Mouse (Mus musculus) intestine, postnatal 0 days (tissue): ENCODE results near the gene Hint2. TPM values are rescaled to one million over a fixed set of nuclear protein-coding genes. Genes with fewer than 3 reads are reported as not detected.
A peak's percentile ranks its signal among the peaks of the same experiment; 100 is the strongest.

Source experiments
- ATAC-seq: fragments of 200-750 bp; cut with Nextera tagmentation; 2 replicates; pipeline ENCODE4 v1.8.0; 2017; ENCODE audit warnings: mild to moderate bottlenecking, moderate TSS enrichment, moderate library complexity
- H3K27ac ChIP-seq: fragments of 300-500 bp; sonication (generic); 2 replicates; pipeline ENCODE4 v1.5.1; 2014; ENCODE audit warnings: mild to moderate bottlenecking, low read depth, low read length, moderate library complexity
- H3K27me3 ChIP-seq: fragments of 300-500 bp; sonication (generic); replicated peaks from 2 replicates; pipeline ENCODE4 v1.6.1; 2014; ENCODE audit warnings: low read length, mixed read lengths; ENCODE audit not compliant: control insufficient read depth, insufficient read depth
- H3K36me3 ChIP-seq: fragments of 300-500 bp; sonication (generic); 2 replicates; pipeline ENCODE4 v1.6.1; 2014; ENCODE audit warnings: mild to moderate bottlenecking, moderate library complexity; ENCODE audit not compliant: control insufficient read depth, insufficient read depth
- H3K4me1 ChIP-seq: fragments of 300-500 bp; sonication (generic); replicated peaks from 2 replicates; pipeline ENCODE4 v1.6.1; 2014; ENCODE audit warnings: antibody characterized with exemption, low read length, mixed read lengths; ENCODE audit not compliant: control insufficient read depth, insufficient read depth
- H3K4me2 ChIP-seq: fragments of 300-500 bp; sonication (generic); replicated peaks from 2 replicates; pipeline ENCODE4 v1.6.1; 2014; ENCODE audit warnings: low read depth, mild to moderate bottlenecking, moderate library complexity
- H3K4me3 ChIP-seq: fragments of 300-500 bp; sonication (generic); 2 replicates; pipeline ENCODE4 v1.5.1; 2014; ENCODE audit warnings: low read depth, low read length
- H3K9ac ChIP-seq: fragments of 300-500 bp; sonication (generic); 2 replicates; pipeline ENCODE4 v1.6.1; 2014; ENCODE audit warnings: mild to moderate bottlenecking, low read depth, low read length
- H3K9me3 ChIP-seq: fragments of 300-500 bp; sonication (generic); 2 replicates; pipeline ENCODE4 v1.6.1; 2016; ENCODE audit warnings: mixed run types; ENCODE audit not compliant: control insufficient read depth
- CTCF ChIP-seq: sonication (generic); IDR thresholded peaks from 2 replicates; pipeline ENCODE4 v1.5.1; 2016; ENCODE audit warnings: low read depth, mild to moderate bottlenecking, control low read depth, antibody characterized with exemption, moderate library complexity
- WGBS: fragments of 180-500 bp; shearing (Covaris S2); extraction: QIAGEN DNeasy Blood & Tissue Kit; methylation state at CpG from one replicate; pipeline ENCODE4 v1.1.7; 2014; 5-methylcytosine and 5-hydroxymethylcytosine counted together
- polyA plus RNA-seq: library from polyadenylated mRNA; unstranded; fragments of >200 nt; fragmentation: Nextera tagmentation; extraction: Ambion mirVana; gene quantifications from 2 replicates; pipeline ENCODE4 v1.2.1, GENCODE M21; 2015

The Hint2 gene
- polyA plus RNA-seq, 1 experiment from 2014 or later = 270 TPM

GRCm38 (mm10) chr4:43678541-43678940, 22.3 kb upstream of the Hint2 start:
- no peaks in the 10 kb centered on the region for H3K27me3 ChIP-seq
- no peaks in the 10 kb centered on the region for H3K4me1 ChIP-seq
- WGBS = 91% methylated on average over 6 of the region's 6 CpGs
- ATAC-seq = no peak
- no peaks in the 10 kb centered on the region for H3K36me3 ChIP-seq
- no peak overlapping the region for H3K9ac ChIP-seq
- H3K9me3 ChIP-seq = no peaks in the 10 kb centered on the region
- no peak for TF ChIP-seq CTCF
- no peak overlapping the region for H3K4me3 ChIP-seq
- H3K4me2 ChIP-seq = no peak overlapping the region
- H3K27ac ChIP-seq = no peak overlapping the region

DNA sequence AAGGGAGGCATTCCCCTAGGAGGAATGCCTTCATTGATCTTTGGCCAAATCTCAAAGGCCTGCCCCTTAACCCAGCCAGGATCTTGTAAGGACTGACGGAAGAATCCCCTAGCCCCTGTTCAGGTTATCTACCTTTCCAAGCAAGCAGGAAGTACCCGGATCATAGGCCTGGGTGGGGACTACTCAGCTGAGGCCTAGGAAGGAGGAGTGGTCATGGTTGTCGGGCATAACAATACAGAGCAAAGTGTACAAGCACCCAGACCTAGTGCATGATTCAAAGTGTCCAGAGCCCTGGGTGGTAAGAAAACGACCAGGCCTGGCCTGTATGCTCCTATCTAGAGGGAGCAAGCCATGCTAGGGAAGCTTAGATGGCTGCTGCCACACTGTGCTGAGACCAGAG, 19.3 kb upstream of the Hint2 start:
- Histone ChIP-seq H3K4me3 (no peak overlapping the region), H3K27me3 (no peaks in the 10 kb centered on the region), H3K4me2 (no peak overlapping the region), H3K4me1 (no peaks in the 10 kb centered on the region), H3K36me3 (no peaks in the 10 kb centered on the region), H3K9me3 (no peaks in the 10 kb centered on the region), H3K27ac (no peak overlapping the region), H3K9ac (no peak overlapping the region)
- no peak for ATAC-seq
- no peak for TF ChIP-seq CTCF
- 35% methylated on average over 4 of the region's 4 CpGs for WGBS

GRCm38 (mm10) chr4:43674974-43675373, 18.7 kb upstream of the Hint2 start:
- Histone ChIP-seq H3K4me2 (no peak overlapping the region), H3K9ac (no peak overlapping the region), H3K4me1 (no peaks in the 10 kb centered on the region), H3K36me3 (no peaks in the 10 kb centered on the region), H3K9me3 (no peaks in the 10 kb centered on the region), H3K27me3 (no peaks in the 10 kb centered on the region), H3K4me3 (no peak overlapping the region), H3K27ac (no peak overlapping the region)
- ATAC-seq = peak; percentile 29; the same call in 1 of the 2 replicates
- no peak for TF ChIP-seq CTCF
- WGBS = 41% methylated on average over 5 of the region's 5 CpGs

DNA sequence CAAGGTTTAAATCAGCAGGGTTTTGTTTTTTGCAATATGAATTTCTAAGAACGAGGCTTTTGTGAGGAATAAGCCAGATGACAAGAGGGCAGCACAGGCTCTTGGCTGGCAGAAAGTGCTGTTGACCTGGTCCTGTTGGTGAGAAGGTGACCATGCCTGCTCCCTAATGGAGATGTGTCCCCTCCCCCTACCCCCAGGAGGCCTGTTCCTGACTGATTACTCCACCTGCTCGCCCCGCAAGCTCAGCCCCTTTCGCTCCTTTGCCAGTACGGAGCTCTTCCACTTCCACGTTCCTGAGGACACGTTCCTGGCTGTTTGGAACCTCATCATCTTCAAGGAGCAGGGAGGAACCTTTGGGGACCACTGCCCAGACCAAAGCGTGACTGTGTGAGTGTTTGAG, 17.4 kb upstream of the Hint2 start:
- 84% methylated on average over 8 of the region's 8 CpGs for WGBS
- H3K9me3 ChIP-seq = no peaks in the 10 kb centered on the region
- no peak overlapping the region for H3K4me2 ChIP-seq
- TF ChIP-seq CTCF = no peak
- no peak overlapping the region for H3K27ac ChIP-seq
- H3K4me3 ChIP-seq = no peak overlapping the region
- no peaks in the 10 kb centered on the region for H3K36me3 ChIP-seq
- no peak for ATAC-seq
- H3K4me1 ChIP-seq = peaks cover 1% of the 10 kb centered on the region; the same call in 1 of the 2 replicates
- no peak overlapping the region for H3K9ac ChIP-seq
- no peaks in the 10 kb centered on the region for H3K27me3 ChIP-seq

- 14% methylated on average over 2 of the region's 2 CpGs for WGBS
Observed at GRCm38 (mm10) chr4:43672070-43672469, 15.8 kb upstream of the Hint2 start.

GRCm38 (mm10) chr4:43669428-43669794, 13.1 kb upstream of the Hint2 start:
- H3K4me2 ChIP-seq = peak overlapping the region; percentile 94
- H3K9ac ChIP-seq = peak overlapping the region; percentile 67
- no peaks in the 10 kb centered on the region for H3K9me3 ChIP-seq
- TF ChIP-seq CTCF = no peak
- no peaks in the 10 kb centered on the region for H3K36me3 ChIP-seq
- H3K4me3 ChIP-seq = peak overlapping the region; percentile 72
- peaks cover 5% of the 10 kb centered on the region; the same call in 1 of the 2 replicates for H3K4me1 ChIP-seq
- ATAC-seq = peak; percentile 62
- H3K27me3 ChIP-seq = peaks cover 7% of the 10 kb centered on the region; the same call in 1 of the 2 replicates
- WGBS = under 1% methylated on average over 19 of the region's 25 CpGs
- H3K27ac ChIP-seq = 0 out of 2 replicates have a peak overlapping the region, but pooled peaks have one; percentile 5

More at GRCm38 (mm10) chr4:43672070-43672469, 15.8 kb upstream of the Hint2 start:
- peak; percentile 87 for TF ChIP-seq CTCF
- Histone ChIP-seq H3K27me3 (no peaks in the 10 kb centered on the region), H3K36me3 (no peaks in the 10 kb centered on the region), H3K4me2 (no peak overlapping the region), H3K4me1 (peaks cover 5% of the 10 kb centered on the region; the same call in 1 of the 2 replicates), H3K9me3 (no peaks in the 10 kb centered on the region), H3K9ac (no peak overlapping the region), H3K27ac (no peak overlapping the region), H3K4me3 (no peak overlapping the region)
- ATAC-seq = no peak
